Comparison of ENCODE assay signal across 29 mouse cellular contexts in genomic region chr16:49156193-49156592, GRCm38 (mm10).
DNase-seq lines count a peak whose midpoint lies in the region; ATAC-seq and TF ChIP-seq lines count a peak whose summit lies in the region.
"Had no signal": no experiment of that assay in that cellular context is flagged by ENCODE, and none has a peak within 500 bp of the region (broad histone marks: within the 10 kb centered on the region; RNA-seq: fewer than 3 reads in every experiment).

No protein-coding gene starts in this region.

- intact Hi-C loops in left cerebral cortex, postnatal 36 days (cut with DNase I): no loop called here

- no peak overlapping the region for H3K4me3 ChIP-seq in midbrain, postnatal 0 days (ENCODE audit: low read depth, low read length)
- H3K4me3 ChIP-seq in forebrain, embryonic 14.5 days (ENCODE audit: low read depth, low read length): no peak overlapping the region
- H3K4me3 ChIP-seq: embryonic facial prominence, embryonic 10.5 days; embryonic facial prominence, embryonic 13.5 days; erythroblast, embryonic 14.5 days; forebrain, embryonic 13.5 days; gastrocnemius, adult 2 months; heart, embryonic 12.5 days; heart, embryonic 15.5 days; hindbrain, embryonic 10.5 days; hindbrain, embryonic 13.5 days had no signal

- peak; percentile 96 for ATAC-seq in activated CD4-positive, CD25-positive, alpha-beta regulatory T cell, adult 4 months
- ATAC-seq in megakaryocyte, adult 5-6 weeks (ENCODE audit: poor library complexity, severe bottlenecking): peak; percentile 80
- ATAC-seq in midbrain, postnatal 0 days (ENCODE audit: low FRiP score): no peak
- ATAC-seq in forebrain, embryonic 14.5 days: no peak
- ATAC-seq: forebrain, embryonic 13.5 days; forebrain, postnatal 0 days; hindbrain, embryonic 16.5 days had no signal

- no peak for TF ChIP-seq CTCF in midbrain, postnatal 0 days (IDR thresholded peaks at IDR 0.05)

- no peaks in the 10 kb centered on the region for H3K27me3 ChIP-seq in midbrain, postnatal 0 days (ENCODE audit: insufficient read depth, low read length)
- H3K27me3 ChIP-seq in forebrain, embryonic 14.5 days (replicated peaks; ENCODE audit: control insufficient read depth, insufficient read depth, low read length): no peaks in the 10 kb centered on the region
- H3K27me3 ChIP-seq: embryonic facial prominence, embryonic 13.5 days; forebrain, embryonic 13.5 days; heart, embryonic 12.5 days; heart, embryonic 15.5 days; hindbrain, embryonic 13.5 days had no signal

- H3K9me3 ChIP-seq in midbrain, postnatal 0 days (ENCODE audit: low read length): no peaks in the 10 kb centered on the region
- no peaks in the 10 kb centered on the region for H3K9me3 ChIP-seq in forebrain, embryonic 14.5 days (replicated peaks; ENCODE audit: control insufficient read depth, low read length)
- H3K9me3 ChIP-seq: embryonic facial prominence, embryonic 10.5 days; embryonic facial prominence, embryonic 13.5 days; forebrain, embryonic 13.5 days; heart, embryonic 12.5 days; heart, embryonic 15.5 days; hindbrain, embryonic 10.5 days; hindbrain, embryonic 13.5 days had no signal

- H3K4me1 ChIP-seq in midbrain, postnatal 0 days (ENCODE audit: insufficient read depth, low read length): no peaks in the 10 kb centered on the region
- H3K4me1 ChIP-seq in forebrain, embryonic 14.5 days (ENCODE audit: control insufficient read depth, insufficient read depth, low read length): no peaks in the 10 kb centered on the region
- H3K4me1 ChIP-seq: embryonic facial prominence, embryonic 10.5 days; embryonic facial prominence, embryonic 13.5 days; forebrain, embryonic 13.5 days; heart, embryonic 12.5 days; heart, embryonic 15.5 days; hindbrain, embryonic 10.5 days; hindbrain, embryonic 13.5 days had no signal

- 76% methylated on average over 2 of the region's 2 CpGs for WGBS in midbrain, postnatal 0 days
- 85% methylated on average over 2 of the region's 2 CpGs for WGBS in forebrain, embryonic 14.5 days

- DNase-seq in CD4-positive helper T cell, adult 2 months (ENCODE audit: low read depth, low spot score): peak; percentile 29
- peak; percentile 58 for DNase-seq in CD4-positive, CD25-positive, alpha-beta regulatory T cell, adult 2 months (ENCODE audit: low read depth, low spot score)
- DNase-seq in midbrain, postnatal 0 days (ENCODE audit: low spot score): no peak
- no peak for DNase-seq in forebrain, embryonic 14.5 days (ENCODE audit: low spot score)
- DNase-seq in cerebellum, adult 11-12 months: no peak
- no peak for DNase-seq in left cerebral cortex, postnatal 36 days (ENCODE audit: low spot score in 2 of 2)
- DNase-seq: adrenal gland, postnatal 14 days; cerebellum, adult 11 months; cerebellum, adult 8-10 months; cerebellum, postnatal 10 days; cerebellum, postnatal 36 days; embryo, embryonic 11 days; forebrain, postnatal 0 days; gastrocnemius, adult 2 months; gastrocnemius, postnatal 14 days; heart, adult 11 months; heart, postnatal 10 days; heart, postnatal 36 days had no signal

- H3K9ac ChIP-seq in midbrain, postnatal 0 days (replicated peaks; ENCODE audit: low read length, poor library complexity, severe bottlenecking): no peak overlapping the region
- no peak overlapping the region for H3K9ac ChIP-seq in forebrain, embryonic 14.5 days (ENCODE audit: low read length)
- H3K9ac ChIP-seq: embryonic facial prominence, embryonic 13.5 days; forebrain, embryonic 13.5 days; forebrain, postnatal 0 days; heart, embryonic 12.5 days; heart, embryonic 15.5 days; hindbrain, embryonic 13.5 days had no signal

- H3K4me2 ChIP-seq in midbrain, postnatal 0 days (ENCODE audit: low read depth, low read length, poor library complexity, severe bottlenecking): no peak overlapping the region
- H3K4me2 ChIP-seq in forebrain, embryonic 14.5 days (ENCODE audit: low read length): no peak overlapping the region
- H3K4me2 ChIP-seq: embryonic facial prominence, embryonic 13.5 days; forebrain, embryonic 13.5 days; heart, embryonic 12.5 days; heart, embryonic 15.5 days; hindbrain, embryonic 13.5 days had no signal

- H3K27ac ChIP-seq in midbrain, postnatal 0 days (ENCODE audit: low read depth, low read length): no peak overlapping the region
- no peak overlapping the region for H3K27ac ChIP-seq in forebrain, embryonic 14.5 days (ENCODE audit: low read depth, low read length)
- H3K27ac ChIP-seq: embryonic facial prominence, embryonic 10.5 days; embryonic facial prominence, embryonic 13.5 days; forebrain, embryonic 13.5 days; gastrocnemius, adult 2 months; heart, embryonic 15.5 days; hindbrain, embryonic 10.5 days; hindbrain, embryonic 13.5 days had no signal

- no peaks in the 10 kb centered on the region for H3K36me3 ChIP-seq in midbrain, postnatal 0 days (ENCODE audit: insufficient read depth, low read length)
- H3K36me3 ChIP-seq in forebrain, embryonic 14.5 days (ENCODE audit: control insufficient read depth, insufficient read depth, low read length): no peaks in the 10 kb centered on the region
- H3K36me3 ChIP-seq: embryonic facial prominence, embryonic 10.5 days; embryonic facial prominence, embryonic 13.5 days; heart, embryonic 12.5 days; heart, embryonic 15.5 days; hindbrain, embryonic 10.5 days; hindbrain, embryonic 13.5 days had no signal

Comparison
In these comparisons a context has a peak if more than half of its experiments do, and no peak if none do; other contexts are left out.
1. DNase-seq: peak in CD4-positive helper T cell, adult 2 months (single experiment) and CD4-positive, CD25-positive, alpha-beta regulatory T cell, adult 2 months (single experiment); none in midbrain, postnatal 0 days (single experiment), forebrain, embryonic 14.5 days (single experiment), cerebellum, adult 11-12 months (single experiment) and left cerebral cortex, postnatal 36 days (0 of 2).
2. ATAC-seq: peak in activated CD4-positive, CD25-positive, alpha-beta regulatory T cell, adult 4 months (single experiment) and megakaryocyte, adult 5-6 weeks (single experiment); none in midbrain, postnatal 0 days (single experiment) and forebrain, embryonic 14.5 days (single experiment).